Mouse (Mus musculus) embryonic fibroblast, embryonic 13.5 days (primary cell): ENCODE results near the gene Ssna1.

ENCODE experiments used
- CTCF ChIP-seq: IDR thresholded peaks from 2 replicates; pipeline ENCODE4 v1.5.1; 2011; ENCODE audit warnings: mild to moderate bottlenecking, control low read depth, low read length, moderate library complexity, borderline replicate concordance; ENCODE audit not compliant: insufficient read depth
- POLR2A ChIP-seq: IDR thresholded peaks from 2 replicates; pipeline ENCODE4 v1.6.1; 2011; ENCODE audit warnings: low read depth, mild to moderate bottlenecking, control low read depth, low read length, moderate library complexity

GRCm38 (mm10) chr2:25238106-25238505 lies 34.1 kb downstream of the Ssna1 start:
- TF ChIP-seq POLR2A (no peak), CTCF (no peak)
